Mouse (Mus musculus) retina, embryonic 14.5 days (tissue): ENCODE measurements around the gene Epor.
A peak's percentile ranks its signal among the peaks of the same experiment; 100 is the strongest.

Experiments used
- DNase-seq: peaks from one replicate; pipeline ENCODE4 v3.0.0-alpha.2; 2015; ENCODE audit warnings: low spot score

Gene Epor

DNA sequence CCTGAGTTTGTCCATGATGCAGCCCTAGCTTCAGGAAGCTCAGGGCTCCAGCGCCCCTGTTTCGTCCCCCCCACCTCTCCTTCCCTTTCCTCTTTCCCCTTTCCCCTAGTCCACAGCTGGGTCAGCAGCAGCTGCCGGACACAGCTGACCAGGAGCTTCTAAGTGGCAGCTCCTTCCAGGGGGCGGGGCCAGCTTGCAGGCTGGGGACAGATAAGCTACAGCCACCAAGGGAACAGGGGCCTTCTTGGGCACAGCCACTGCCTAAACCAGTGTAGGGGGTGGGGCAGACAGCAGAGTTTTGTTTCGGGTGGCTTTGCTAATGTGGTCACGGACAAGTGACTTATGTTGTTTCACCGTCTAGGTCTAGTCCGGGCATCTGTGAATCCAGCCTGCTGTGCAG lies at the start of gene Epor:
TSS of gene Epor (minus strand) at position 90 of the 400 bp plus-strand sequence.
- DNase-seq, result peak; percentile 51

- DNase-seq, result no peak
Observed at GRCm38 (mm10) chr9:22012731-22013130, 49.4 kb upstream of the Epor start.

- no peak for DNase-seq
Observed at GRCm38 (mm10) chr9:22011055-22011454, 47.7 kb upstream of the Epor start.

GRCm38 (mm10) chr9:22004546-22004945 lies 41.2 kb upstream of the Epor start:
- no peak for DNase-seq

GRCm38 (mm10) chr9:22003163-22003554 lies 39.9 kb upstream of the Epor start:
- no peak for DNase-seq

DNA sequence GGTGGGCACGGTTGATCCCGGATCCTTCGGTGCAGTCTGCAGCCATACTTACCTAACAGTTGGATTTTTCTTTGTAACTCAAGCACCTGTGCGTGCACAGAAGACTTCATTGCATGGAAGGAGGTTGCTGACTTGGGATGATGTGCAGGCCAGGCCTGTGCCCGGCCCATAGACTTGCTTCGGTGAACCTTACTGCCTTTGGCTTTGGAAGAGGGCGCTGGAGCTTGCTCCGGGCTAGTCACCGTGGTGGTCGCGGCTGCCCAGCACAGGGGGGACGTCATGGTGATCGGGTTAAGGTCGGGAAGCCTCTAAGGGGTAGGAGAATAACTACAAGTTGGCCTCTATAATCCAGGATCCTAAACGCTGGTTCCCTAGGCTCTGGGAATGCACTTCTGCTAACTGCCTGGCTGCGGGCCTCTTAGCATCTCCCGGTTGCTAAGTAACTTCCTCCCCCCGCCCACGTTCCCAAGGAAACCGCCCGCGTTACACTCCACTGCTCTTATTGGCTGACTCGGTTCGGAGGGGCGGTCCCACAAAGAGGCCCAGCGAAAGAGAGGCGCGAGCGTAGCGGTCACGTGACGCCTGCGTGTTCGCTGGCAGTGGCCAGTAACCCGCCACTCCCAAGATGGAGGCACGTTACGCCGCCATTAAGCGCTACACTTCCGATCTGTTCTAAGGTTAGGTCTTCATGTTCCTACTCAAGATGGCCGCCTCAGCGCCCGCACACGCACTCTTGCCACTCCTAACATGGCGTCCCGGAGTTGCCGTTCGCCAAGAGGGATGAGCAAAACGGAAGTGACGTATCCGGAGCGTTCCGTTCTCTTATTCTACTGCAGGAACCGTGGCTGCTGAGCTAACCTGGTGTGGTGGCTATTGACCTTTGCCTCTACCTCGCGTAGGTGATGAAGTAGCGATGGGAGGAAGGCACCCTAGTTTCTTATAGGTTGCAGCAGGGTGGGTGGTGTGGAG lies 39.2 kb upstream of the Epor start, which contains the start of the genes Ccdc151 and Prkcsh:
TSS of gene Ccdc151 (minus strand) at position 441 of the 969 bp plus-strand sequence.
TSS of gene Prkcsh (plus strand) at position 613 of the 969 bp plus-strand sequence.
- peak; percentile 99 for DNase-seq

DNA sequence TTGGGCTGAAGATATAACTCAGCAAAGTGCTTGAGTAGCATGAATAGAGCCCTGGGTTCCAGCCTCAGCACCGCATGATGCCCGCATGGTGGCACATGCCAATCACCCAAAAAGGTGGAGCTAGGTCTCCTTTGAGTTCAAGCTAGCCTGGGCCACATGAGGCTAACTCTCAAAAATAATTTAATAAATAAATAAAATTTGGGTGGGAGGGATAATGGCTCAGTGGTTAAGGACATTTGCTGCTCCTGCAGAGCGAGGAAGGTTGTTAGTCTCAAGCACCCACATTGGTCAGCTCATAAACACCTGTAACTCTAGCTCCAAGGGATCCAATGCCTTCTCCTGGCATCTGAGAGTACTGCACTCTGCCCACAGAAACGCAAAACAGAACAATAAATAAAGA lies 38.3 kb upstream of the Epor start:
- no peak for DNase-seq

GRCm38 (mm10) chr9:22000296-22000695 lies 37.0 kb upstream of the Epor start:
- DNase-seq, result no peak

DNA sequence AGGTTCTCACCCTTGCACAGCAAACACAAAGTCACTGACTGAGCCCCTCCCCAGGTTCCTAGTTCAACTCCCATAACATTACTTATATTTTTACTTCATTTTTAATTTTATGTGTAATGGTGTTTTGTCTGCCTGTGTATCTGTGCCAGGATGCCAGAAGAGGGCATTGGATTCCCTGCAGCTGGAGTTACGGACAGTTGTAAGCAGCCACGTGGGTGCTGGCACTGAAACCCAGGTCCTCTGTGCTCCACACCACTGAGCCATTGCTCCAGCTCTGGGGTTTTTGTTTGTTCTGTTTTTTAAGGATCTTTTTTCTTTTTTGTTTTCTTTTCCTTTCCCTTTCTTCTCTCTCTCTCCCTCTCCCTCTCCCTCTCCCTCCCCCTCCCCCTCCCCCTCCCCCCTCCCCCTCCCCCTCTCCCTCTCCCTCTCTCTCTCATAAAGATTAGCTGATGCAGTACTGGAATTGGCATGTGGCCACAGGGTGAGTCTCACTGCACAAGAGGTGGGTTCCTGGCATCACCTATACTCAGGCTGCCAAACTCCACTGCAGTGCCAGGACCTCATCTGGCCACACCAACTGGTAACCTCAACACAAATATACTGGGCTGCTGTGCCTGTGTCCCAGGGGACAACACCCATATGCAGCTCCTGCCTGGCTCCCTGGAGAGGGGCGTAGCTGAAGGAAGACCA lies 33.0 kb upstream of the Epor start:
- DNase-seq, result no peak

- no peak for DNase-seq
Observed at GRCm38 (mm10) chr9:21992227-21992626, 28.9 kb upstream of the Epor start.

DNA sequence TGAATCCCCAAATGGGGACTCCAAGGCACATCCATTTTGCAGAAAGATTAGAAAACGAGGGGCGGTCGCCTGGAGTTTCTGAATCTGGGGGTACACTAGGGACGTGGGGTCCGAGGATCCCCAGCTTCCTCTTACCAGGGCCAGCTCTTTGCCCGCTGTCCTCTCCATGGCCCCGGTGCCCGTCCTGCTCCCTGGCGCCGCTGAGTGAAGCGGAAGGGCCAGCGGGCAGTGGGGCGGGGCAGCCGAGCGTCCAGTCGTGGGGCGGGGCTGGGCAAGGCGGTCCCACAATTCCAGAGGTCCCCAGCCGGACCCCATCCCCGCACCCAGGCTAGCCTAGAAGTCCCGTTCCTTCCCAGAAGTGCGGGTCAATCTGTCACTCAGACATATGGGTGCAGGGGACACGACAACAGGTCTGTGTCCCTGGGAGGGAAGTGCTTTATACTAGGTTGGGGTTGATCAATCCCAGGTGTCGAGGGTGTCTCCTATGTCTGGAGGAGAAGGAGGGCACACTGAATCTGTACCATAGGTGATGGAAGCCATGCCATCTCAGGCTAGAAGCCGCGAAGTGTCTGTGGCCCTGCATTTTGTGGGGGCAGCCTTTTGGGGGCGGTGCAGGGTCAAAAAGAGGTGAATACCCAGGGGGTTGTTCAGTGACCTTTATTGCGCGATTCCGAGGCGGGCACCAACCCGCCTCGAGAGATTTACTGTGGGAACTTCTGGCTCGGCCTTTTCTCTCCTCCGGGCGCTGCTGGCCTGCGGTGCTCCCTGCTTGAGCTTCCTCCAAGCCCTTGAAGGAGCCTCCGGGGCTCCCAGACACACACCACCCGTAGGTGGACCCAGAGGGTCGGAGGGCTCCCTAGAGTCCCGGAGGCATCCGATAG lies 26.2 kb upstream of the Epor start, which contains the start of gene Rgl3:
TSS of gene Rgl3 (minus strand) at position 217 of the 881 bp plus-strand sequence.
- peak; percentile 68 for DNase-seq

GRCm38 (mm10) chr9:21988421-21989101 lies 25.3 kb upstream of the Epor start:
- peak; percentile 49 for DNase-seq

DNA sequence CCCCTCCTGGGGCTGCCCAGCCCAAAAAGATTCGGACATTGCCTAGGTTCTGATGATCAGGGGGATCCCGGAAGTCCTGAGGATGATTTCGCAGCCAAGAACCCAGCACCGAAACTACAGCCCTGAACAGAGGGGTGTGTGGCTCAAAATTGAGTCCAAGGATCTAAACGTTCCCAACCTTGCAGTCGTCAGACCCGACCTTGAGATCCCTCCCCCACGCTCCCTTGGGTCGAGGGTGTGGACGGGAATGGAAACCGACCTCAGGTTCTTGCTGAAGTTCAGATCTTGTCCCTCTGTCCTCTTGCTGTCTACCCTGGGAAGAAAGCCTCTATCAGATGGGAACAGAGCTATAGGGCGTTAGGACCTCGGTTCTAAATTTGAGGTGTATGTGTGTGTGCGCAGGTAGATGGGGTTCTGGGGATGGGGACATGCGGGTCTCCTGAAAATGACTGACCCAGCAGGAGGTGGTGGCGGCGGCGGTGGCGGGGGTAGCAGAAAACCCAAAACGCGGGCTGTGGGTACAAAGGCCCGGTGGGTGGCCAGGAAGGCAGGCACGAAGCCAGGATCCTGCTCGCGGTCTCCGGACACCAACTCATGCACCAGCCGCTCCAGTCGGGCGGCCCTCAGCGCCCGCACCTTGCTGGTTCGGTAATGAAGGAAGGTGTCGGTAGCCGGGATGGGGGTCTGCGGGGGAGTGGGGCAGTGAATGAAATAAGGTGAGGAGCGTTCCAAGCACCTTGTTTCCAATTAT lies 24.5 kb upstream of the Epor start:
- no peak for DNase-seq

- peak; percentile 53 for DNase-seq
Observed at GRCm38 (mm10) chr9:21983911-21984310, 20.6 kb upstream of the Epor start.

DNA sequence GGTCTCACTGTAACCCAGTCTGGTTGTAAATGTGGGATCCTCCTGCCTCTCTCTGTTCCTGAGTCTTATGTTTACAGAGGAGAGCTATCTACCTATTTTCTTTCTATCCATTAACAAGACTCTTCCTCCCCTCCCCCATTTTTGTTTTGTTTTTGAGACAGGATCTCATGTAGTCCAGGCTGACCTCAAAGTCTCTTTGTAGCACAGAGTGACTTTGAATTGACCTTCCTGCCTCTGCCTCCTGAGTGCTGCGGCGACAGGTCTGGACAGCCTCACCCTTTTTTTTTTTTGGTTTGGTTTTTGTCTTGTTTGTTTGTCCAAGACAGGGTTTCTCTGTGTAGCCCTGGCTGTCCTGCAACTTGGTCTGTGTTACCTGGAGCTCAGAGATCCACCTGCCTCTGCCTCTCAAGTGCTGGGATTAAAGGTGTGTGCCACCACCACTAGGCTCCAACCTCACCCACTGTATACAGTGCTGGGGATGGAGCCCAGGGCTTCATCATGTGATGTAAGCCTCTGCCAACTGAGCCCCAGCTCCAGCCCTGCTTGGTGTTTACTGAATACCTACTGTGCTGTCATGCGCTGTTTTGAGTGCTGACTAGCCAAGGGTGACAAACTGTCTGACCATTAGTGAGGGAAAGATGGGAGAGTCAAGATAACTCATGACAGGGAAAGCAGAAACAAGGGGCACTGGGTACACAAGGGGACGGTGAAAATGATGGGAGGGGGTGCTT lies 15.3 kb upstream of the Epor start:
- no peak for DNase-seq

DNA sequence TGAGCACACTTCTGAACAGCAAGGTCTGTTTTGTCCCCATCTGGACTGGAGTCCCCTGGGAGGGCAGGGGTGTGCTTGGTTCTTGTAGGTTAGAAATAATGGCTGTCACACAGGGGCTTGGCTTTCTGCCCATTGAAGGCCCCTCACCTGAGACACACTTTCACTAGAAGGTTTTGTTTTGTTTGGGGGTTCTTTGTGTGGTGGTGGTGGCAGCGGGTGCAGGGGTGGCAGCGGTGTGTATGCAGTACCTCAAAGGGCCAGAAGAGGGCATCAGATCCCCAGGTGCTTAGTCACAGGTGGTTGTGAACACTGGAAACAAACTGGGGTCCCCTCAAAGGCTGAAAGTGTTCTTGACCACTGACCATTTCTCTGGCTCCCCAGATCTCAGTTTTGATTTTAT lies 14.7 kb upstream of the Epor start:
- DNase-seq, result peak; percentile 54

GRCm38 (mm10) chr9:21977331-21977730 lies 14.0 kb upstream of the Epor start:
- no peak for DNase-seq

GRCm38 (mm10) chr9:21976626-21977175 lies 13.4 kb upstream of the Epor start:
- no peak for DNase-seq

GRCm38 (mm10) chr9:21969304-21969703 lies 6.0 kb upstream of the Epor start:
- DNase-seq, result no peak
